Mouse (Mus musculus) olfactory bulb, adult 2 months (tissue): ENCODE measurements around the gene Ccdc137. TPM values are rescaled to one million over a fixed set of nuclear protein-coding genes. Genes with fewer than 3 reads are reported as not detected.

Experiments used
- H3K27ac ChIP-seq: fragments of 200-500 bp; 2 replicates; pipeline ENCODE4 v1.5.1; 2012; ENCODE audit warnings: low read depth, low read length; ENCODE audit not compliant: insufficient read depth
- H3K4me1 ChIP-seq: fragments of 200-500 bp; 2 replicates; pipeline ENCODE4 v1.6.1; 2012; ENCODE audit warnings: low read length; ENCODE audit not compliant: control insufficient read depth, insufficient read depth
- H3K4me3 ChIP-seq: fragments of 200-500 bp; 2 replicates; pipeline ENCODE4 v1.5.1; 2012; ENCODE audit warnings: mild to moderate bottlenecking, low read depth, low read length, moderate library complexity; ENCODE audit not compliant: insufficient read depth
- CTCF ChIP-seq: fragments of 200-500 bp; IDR thresholded peaks from 2 replicates; pipeline ENCODE4 v1.5.1; 2012; ENCODE audit warnings: low read depth, mild to moderate bottlenecking, low read length, moderate library complexity; ENCODE audit not compliant: insufficient read depth
- POLR2A ChIP-seq: fragments of 200-500 bp; IDR thresholded peaks from 2 replicates; pipeline ENCODE4 v1.6.1; 2012; ENCODE audit warnings: mild to moderate bottlenecking, low read depth, low read length, moderate library complexity; ENCODE audit not compliant: insufficient read depth
- WGBS: fragments of 180-500 bp; shearing (Covaris S2); methylation state at CpG from one replicate; pipeline ENCODE4 v1.1.7; 2018; 5-methylcytosine and 5-hydroxymethylcytosine counted together
- polyA plus RNA-seq: library from polyadenylated mRNA; stranded (reverse); fragments of >200 nt; gene quantifications from 2 replicates; pipeline ENCODE4 v1.2.4, GENCODE M21; 2012; ENCODE audit warnings: low replicate concordance; ENCODE audit not compliant: missing spikeins, insufficient read depth, insufficient read length

Ccdc137 gene
- polyA plus RNA-seq, 1 experiment, result not detected

GRCm38 (mm10) chr11:120493911-120494310 is 36.0 kb downstream of the Ccdc137 start:
- H3K4me1 ChIP-seq, result peaks cover 17% of the 10 kb centered on the region
- WGBS, result 86% methylated on average over 3 of the region's 3 CpGs

GRCm38 (mm10) chr11:120497436-120497835 is 39.5 kb downstream of the Ccdc137 start:
- no peak overlapping the region for H3K27ac ChIP-seq
- TF ChIP-seq POLR2A (no peak), CTCF (no peak)
- H3K4me1 ChIP-seq, result peaks cover 3% of the 10 kb centered on the region; the same call in 1 of the 2 replicates
- WGBS, result 88% methylated on average over 3 of the region's 3 CpGs
- H3K4me3 ChIP-seq, result no peak overlapping the region

More at GRCm38 (mm10) chr11:120493911-120494310, 36.0 kb downstream of the Ccdc137 start:
- no peak for TF ChIP-seq POLR2A
- TF ChIP-seq CTCF, result no peak
- H3K4me3 ChIP-seq, result no peak overlapping the region
- H3K27ac ChIP-seq, result no peak overlapping the region

GRCm38 (mm10) chr11:120498226-120498625 is 40.3 kb downstream of the Ccdc137 start:
- no peak for TF ChIP-seq POLR2A
- TF ChIP-seq CTCF, result no peak
- H3K27ac ChIP-seq, result no peak overlapping the region
- WGBS, result 90% methylated on average over 12 of the region's 12 CpGs
- H3K4me1 ChIP-seq, result no peaks in the 10 kb centered on the region
- no peak overlapping the region for H3K4me3 ChIP-seq

GRCm38 (mm10) chr11:120498891-120499290 is 41.0 kb downstream of the Ccdc137 start:
- no peak overlapping the region for H3K27ac ChIP-seq
- TF ChIP-seq POLR2A (no peak), CTCF (no peak)
- whole genome bisulfite sequencing, result 87% methylated on average over 5 of the region's 5 CpGs
- no peak overlapping the region for H3K4me3 ChIP-seq
- H3K4me1 ChIP-seq, result no peaks in the 10 kb centered on the region

GRCm38 (mm10) chr11:120499894-120500293 is 42.0 kb downstream of the Ccdc137 start:
- Histone ChIP-seq H3K27ac (no peak overlapping the region), H3K4me1 (no peaks in the 10 kb centered on the region), H3K4me3 (no peak overlapping the region)
- TF ChIP-seq POLR2A (no peak), CTCF (no peak)
- whole genome bisulfite sequencing, result 76% methylated on average over 6 of the region's 6 CpGs

GRCm38 (mm10) chr11:120500357-120500756 is 42.4 kb downstream of the Ccdc137 start:
- H3K27ac ChIP-seq, result no peak overlapping the region
- H3K4me1 ChIP-seq, result no peaks in the 10 kb centered on the region
- 27% methylated on average over 3 of the region's 3 CpGs for WGBS
- no peak overlapping the region for H3K4me3 ChIP-seq
- TF ChIP-seq CTCF (no peak), POLR2A (no peak)

GRCm38 (mm10) chr11:120501018-120501417 is 43.1 kb downstream of the Ccdc137 start:
- 56% methylated on average over 6 of the region's 6 CpGs for WGBS
- no peak for TF ChIP-seq CTCF
- H3K27ac ChIP-seq, result no peak overlapping the region
- no peak overlapping the region for H3K4me3 ChIP-seq
- H3K4me1 ChIP-seq, result no peaks in the 10 kb centered on the region

- H3K4me1 ChIP-seq, result no peaks in the 10 kb centered on the region
- TF ChIP-seq POLR2A, result no peak
- TF ChIP-seq CTCF, result no peak
- no peak overlapping the region for H3K4me3 ChIP-seq
- WGBS, result 88% methylated on average over 4 of the region's 4 CpGs
- H3K27ac ChIP-seq, result no peak overlapping the region
These were observed 43.8 kb downstream of the Ccdc137 start for GRCm38 (mm10) chr11:120501701-120502100.

- 98% methylated on average over 3 of the region's 3 CpGs for WGBS
- TF ChIP-seq POLR2A, result no peak
- no peak for TF ChIP-seq CTCF
- Histone ChIP-seq H3K4me3 (no peak overlapping the region), H3K4me1 (peaks cover 3% of the 10 kb centered on the region), H3K27ac (no peak overlapping the region)
These were observed 47.7 kb downstream of the Ccdc137 start for GRCm38 (mm10) chr11:120505661-120506060.

- H3K4me1 ChIP-seq, result peaks cover 5% of the 10 kb centered on the region
- TF ChIP-seq POLR2A (no peak), CTCF (no peak)
- H3K4me3 ChIP-seq, result no peak overlapping the region
- no peak overlapping the region for H3K27ac ChIP-seq
- WGBS, result 69% methylated on average over 4 of the region's 4 CpGs
These were observed 49.0 kb downstream of the Ccdc137 start for GRCm38 (mm10) chr11:120506899-120507298.
